Mouse (Mus musculus): ENCODE measurements around the gene Calm3.

DNA sequence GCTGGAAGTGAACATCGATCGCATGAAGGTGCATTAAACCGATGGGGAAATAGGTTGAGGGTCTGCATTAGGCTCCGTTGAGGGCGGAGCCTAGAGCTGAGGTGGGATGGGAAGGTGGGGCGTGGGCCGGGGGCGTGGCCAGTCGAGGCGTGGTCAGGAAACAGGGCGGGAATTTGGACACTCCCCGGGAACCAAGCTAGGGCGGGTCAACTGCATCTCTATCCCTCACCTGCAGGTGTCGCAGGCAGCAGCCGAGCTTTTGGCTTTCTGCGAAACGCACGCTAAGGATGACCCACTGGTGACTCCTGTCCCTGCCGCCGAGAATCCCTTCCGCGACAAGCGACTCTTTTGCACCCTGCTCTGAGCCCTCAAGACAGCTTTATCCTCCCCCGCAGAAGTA lies 28.9 kb downstream of the Calm3 start:
- TF ChIP-seq POLR2A (IDR thresholded peaks at IDR 0.05; ENCODE audit: extremely low read depth, insufficient read depth, low read length) (no peak), CTCF (IDR thresholded peaks at IDR 0.05; ENCODE audit: low read depth, low read length) (peak; percentile 93)
